Mouse (Mus musculus): ENCODE measurements around the gene Pla2g2e. TPM values are rescaled to one million over a fixed set of nuclear protein-coding genes. Genes with fewer than 3 reads are reported as not detected.
A peak's percentile ranks its signal among the peaks of the same experiment; 100 is the strongest.

Gene Pla2g2e
- polyA plus RNA-seq, 1 experiment from 2014 or later = not detected

GRCm38 (mm10) chr4:138922131-138922459 lies 44.4 kb downstream of the Pla2g2e start:
- Histone ChIP-seq H3K9ac (no peak overlapping the region), H3K27me3 (replicated peaks) (peaks cover 27% of the 10 kb centered on the region), H3K36me3 (no peaks in the 10 kb centered on the region), H3K27ac (no peak overlapping the region), H3K4me2 (peak overlapping the region; percentile 35), H3K9me3 (replicated peaks) (no peaks in the 10 kb centered on the region), H3K4me3 (no peak overlapping the region), H3K4me1 (peaks cover 3% of the 10 kb centered on the region)
- no peak; the same call in 1 of the 2 replicates for ATAC-seq
- 1% methylated on average over 11 of the region's 11 CpGs for WGBS (ENCODE audit: insufficient replicate concordance)

GRCm38 (mm10) chr4:138925561-138925960 lies 47.8 kb downstream of the Pla2g2e start:
- H3K4me2 ChIP-seq = no peak overlapping the region
- peaks cover 3% of the 10 kb centered on the region for H3K4me1 ChIP-seq
- no peak overlapping the region for H3K9ac ChIP-seq
- 41% methylated on average over 2 of the region's 2 CpGs for WGBS (ENCODE audit: insufficient replicate concordance)
- H3K27me3 ChIP-seq (replicated peaks) = peaks cover 28% of the 10 kb centered on the region
- no peaks in the 10 kb centered on the region for H3K9me3 ChIP-seq (replicated peaks)
- H3K27ac ChIP-seq = no peak overlapping the region
- H3K36me3 ChIP-seq = no peaks in the 10 kb centered on the region
- H3K4me3 ChIP-seq = no peak overlapping the region
- ATAC-seq = no peak

Other genes with a start within 250 kb of the Pla2g2e start
- not detected in 2 replicates for gene Vwa5b1, start 242.1 kb upstream of the Pla2g2e start, polyA plus RNA-seq (2016; fragmentation: Nextera tagmentation; extraction: Ambion mirVana)
- 0.10 TPM in 1 of 2 replicates, not detected in the other for gene Pla2g2c, start 153.2 kb upstream of the Pla2g2e start, polyA plus RNA-seq (2016; fragmentation: Nextera tagmentation; extraction: Ambion mirVana)
- gene Ubxn10, start 140.8 kb upstream of the Pla2g2e start, polyA plus RNA-seq (2016; fragmentation: Nextera tagmentation; extraction: Ambion mirVana) = 0.16 and 0.23 TPM in 2 replicates
- not detected in 2 replicates for gene Pla2g2f, start 120.3 kb upstream of the Pla2g2e start, polyA plus RNA-seq (2016; fragmentation: Nextera tagmentation; extraction: Ambion mirVana)
- 0.05 and 0.06 TPM in 2 replicates for gene Pla2g2d, start 102.2 kb upstream of the Pla2g2e start, polyA plus RNA-seq (2016; fragmentation: Nextera tagmentation; extraction: Ambion mirVana)
- not detected in 2 replicates for gene Pla2g5, start 14.5 kb upstream of the Pla2g2e start, polyA plus RNA-seq (2016; fragmentation: Nextera tagmentation; extraction: Ambion mirVana)
- not detected in 2 replicates for gene Gm13030, start 4.0 kb upstream of the Pla2g2e start, polyA plus RNA-seq (2016; fragmentation: Nextera tagmentation; extraction: Ambion mirVana)
- gene Otud3, start 36.0 kb downstream of the Pla2g2e start, polyA plus RNA-seq (2016; fragmentation: Nextera tagmentation; extraction: Ambion mirVana) = 2.3 and 2.5 TPM in 2 replicates
- gene Rnf186, start 89.2 kb downstream of the Pla2g2e start, polyA plus RNA-seq (2016; fragmentation: Nextera tagmentation; extraction: Ambion mirVana) = not detected in 2 replicates
- 2.1 and 2.5 TPM in 2 replicates for gene Tmco4, start 94.9 kb downstream of the Pla2g2e start, polyA plus RNA-seq (2016; fragmentation: Nextera tagmentation; extraction: Ambion mirVana)
- 0.10 TPM in 1 of 2 replicates, not detected in the other for gene Htr6, start 197.6 kb downstream of the Pla2g2e start, polyA plus RNA-seq (2016; fragmentation: Nextera tagmentation; extraction: Ambion mirVana)
- 2.1 and 2.5 TPM in 2 replicates for gene Nbl1, start 215.1 kb downstream of the Pla2g2e start, polyA plus RNA-seq (2016; fragmentation: Nextera tagmentation; extraction: Ambion mirVana)